Mouse (Mus musculus): ENCODE data around the gene Ikzf2.

The Ikzf2 gene

GRCm38 (mm10) chr1:69687076-69687991 is at the start of gene Ikzf2:
Ikzf2 (minus strand) TSS chr1:69687245.
- DNase-seq (ENCODE audit: low read depth, low spot score), result peak; percentile 73

DNA sequence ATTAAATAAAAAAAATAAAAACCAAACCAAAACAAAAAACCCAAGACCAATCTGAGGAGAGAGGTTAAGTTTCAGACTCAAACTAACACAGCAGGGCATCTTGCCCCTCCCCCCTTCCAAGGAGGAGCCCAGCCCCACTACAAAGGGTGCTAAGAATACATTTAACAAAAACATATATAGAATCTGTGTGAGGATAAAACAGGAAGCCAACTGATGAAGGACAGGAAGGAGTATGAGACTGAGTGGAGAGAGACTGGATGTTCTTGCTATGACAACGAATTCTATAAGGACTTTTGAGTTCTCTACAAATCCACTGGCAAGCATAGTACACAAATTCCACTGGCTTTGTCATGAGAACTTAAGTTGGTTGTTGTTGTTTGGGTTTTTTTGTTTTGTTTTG is 42.7 kb upstream of the Ikzf2 start:
- DNase-seq (ENCODE audit: low read depth, low spot score), result no peak

- DNase-seq (ENCODE audit: low read depth, low spot score), result no peak
Measured at GRCm38 (mm10) chr1:69729031-69729679, 42.1 kb upstream of the Ikzf2 start.

DNA sequence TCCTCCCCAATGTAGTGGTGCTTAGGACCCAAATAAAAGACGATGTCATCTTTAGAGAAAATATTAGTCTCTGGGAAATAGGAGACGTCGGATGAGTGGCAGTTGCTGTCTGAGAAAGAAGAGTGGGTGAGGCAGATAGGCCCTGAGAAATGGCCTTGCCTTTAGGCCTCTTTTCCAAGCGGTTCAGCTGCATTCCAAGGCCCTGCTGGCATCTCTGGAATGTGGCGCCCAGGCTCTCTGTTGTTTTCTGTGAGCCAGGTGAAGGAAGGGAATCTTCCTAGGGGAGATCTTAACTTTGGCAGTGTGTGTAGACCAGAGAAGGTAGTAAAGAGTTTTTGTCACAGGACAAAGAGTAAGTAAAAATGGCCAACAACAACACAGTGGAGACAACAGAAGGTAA is 40.9 kb upstream of the Ikzf2 start:
- no peak for DNase-seq (ENCODE audit: low read depth, low spot score)

GRCm38 (mm10) chr1:69717107-69717506 is 30.1 kb upstream of the Ikzf2 start:
- DNase-seq (ENCODE audit: low read depth, low spot score), result no peak

DNA sequence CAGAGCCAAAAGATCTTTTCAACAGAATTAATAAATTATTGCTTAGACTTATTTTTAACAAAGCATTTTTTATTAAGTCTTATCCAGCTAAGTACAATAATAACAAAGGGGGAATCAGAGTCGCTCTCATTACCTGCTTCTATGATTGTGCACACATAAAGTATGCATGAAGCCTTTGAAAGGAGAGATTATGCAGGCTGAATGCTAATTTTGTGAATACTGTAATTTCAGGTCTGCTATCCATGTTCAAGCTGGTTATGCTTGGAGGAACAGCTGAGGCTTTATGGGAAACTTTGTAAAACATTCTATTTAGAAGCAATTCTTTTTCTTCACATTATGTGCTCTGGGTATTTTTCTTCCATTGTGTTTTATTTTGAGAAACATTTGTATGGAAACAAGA is 21.5 kb upstream of the Ikzf2 start:
- DNase-seq (ENCODE audit: low read depth, low spot score), result no peak

DNA sequence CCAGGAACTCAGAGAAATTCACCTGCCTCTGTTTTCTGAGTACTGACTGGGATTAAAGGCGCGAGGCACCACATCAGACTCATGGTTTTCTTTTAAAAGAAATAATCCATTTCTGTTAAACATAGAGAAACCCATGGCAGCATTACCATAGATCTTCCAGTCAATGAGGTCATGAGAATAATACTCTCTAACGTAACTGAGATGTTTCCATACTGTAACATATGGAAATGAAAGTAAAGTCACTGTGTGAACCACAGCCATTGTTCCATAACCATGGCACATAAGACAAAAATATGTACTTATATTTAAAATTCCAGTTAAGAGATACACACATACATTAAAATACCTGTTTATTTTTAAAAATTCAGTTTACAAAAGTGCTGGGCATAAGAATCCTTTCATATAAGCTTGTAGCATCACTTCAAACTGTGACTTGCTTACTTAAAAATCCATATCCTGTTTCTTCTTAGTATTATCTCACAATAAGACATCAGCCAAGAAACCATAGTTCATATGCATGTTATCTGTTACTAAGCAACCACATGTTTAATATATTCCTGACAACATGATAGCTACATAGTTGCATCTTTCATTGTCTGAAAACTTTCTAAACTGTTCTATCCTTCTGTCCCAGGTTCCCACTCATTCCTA is 16.6 kb upstream of the Ikzf2 start:
- DNase-seq (ENCODE audit: low read depth, low spot score), result no peak

DNA sequence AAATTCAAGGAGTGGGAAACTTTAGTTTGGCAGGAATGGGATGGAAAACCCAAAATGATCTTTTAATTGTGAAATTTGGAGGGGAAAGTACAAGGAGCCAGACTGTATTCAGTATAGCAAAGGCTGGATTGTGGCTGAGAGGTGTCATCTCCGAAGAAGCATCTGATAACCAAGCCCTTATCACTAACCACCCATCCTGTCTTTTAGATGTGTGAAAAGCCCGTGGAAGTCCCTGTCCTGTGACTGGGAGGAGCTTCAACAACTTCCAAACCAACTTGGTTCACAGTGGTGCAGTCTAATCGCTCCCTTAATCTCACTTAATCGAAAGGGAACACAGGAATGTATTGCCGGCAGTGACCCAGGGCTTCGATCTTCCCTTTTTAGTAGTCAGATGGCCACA is 4.9 kb upstream of the Ikzf2 start:
- no peak for DNase-seq (ENCODE audit: low read depth, low spot score)

- DNase-seq (ENCODE audit: low read depth, low spot score), result peak; percentile 65
Measured at GRCm38 (mm10) chr1:69688961-69689360, 1.9 kb upstream of the Ikzf2 start.

DNA sequence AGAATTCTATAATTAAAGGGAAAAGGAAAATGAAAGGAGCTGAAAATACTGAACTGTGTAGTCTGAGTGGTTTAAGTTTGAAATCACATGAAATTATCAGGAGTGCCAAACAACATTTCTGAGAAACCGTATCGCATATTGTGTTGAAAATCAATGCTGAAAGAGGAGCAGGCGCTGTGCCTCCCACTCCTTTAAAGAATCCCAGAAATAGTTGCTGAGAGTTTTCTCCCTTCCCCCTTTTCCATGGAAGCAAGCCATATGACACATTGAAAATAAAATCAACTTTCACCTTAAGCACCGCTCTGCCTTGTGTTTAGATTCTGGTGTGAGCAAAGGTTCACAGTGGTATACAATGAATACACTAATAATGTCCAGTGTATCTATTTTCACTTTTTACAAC is 1.1 kb upstream of the Ikzf2 start:
- DNase-seq (ENCODE audit: low read depth, low spot score), result peak; percentile 8

DNA sequence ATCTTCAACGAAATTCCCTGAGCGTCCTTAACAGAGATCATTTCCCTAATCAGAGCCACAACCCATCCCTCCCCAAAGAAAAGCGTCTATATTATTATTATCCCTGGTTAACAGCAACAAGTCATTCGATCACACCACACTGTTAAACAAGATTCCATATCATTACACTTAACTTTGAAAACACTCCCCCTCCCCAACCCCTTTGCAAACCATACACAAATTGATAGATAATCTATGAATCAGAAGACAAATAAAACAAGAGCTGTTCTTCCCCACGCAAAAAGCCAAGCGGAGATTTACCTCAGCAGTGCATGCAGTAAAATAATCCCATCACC is 337 bp downstream of the Ikzf2 start:
- DNase-seq (ENCODE audit: low read depth, low spot score), result no peak

GRCm38 (mm10) chr1:69685890-69686490 is 1.1 kb downstream of the Ikzf2 start:
- DNase-seq (ENCODE audit: low read depth, low spot score), result peak; percentile 7

GRCm38 (mm10) chr1:69685049-69685889 is 1.8 kb downstream of the Ikzf2 start:
- DNase-seq (ENCODE audit: low read depth, low spot score), result no peak

GRCm38 (mm10) chr1:69684280-69685040 is 2.6 kb downstream of the Ikzf2 start:
- DNase-seq (ENCODE audit: low read depth, low spot score), result no peak

DNA sequence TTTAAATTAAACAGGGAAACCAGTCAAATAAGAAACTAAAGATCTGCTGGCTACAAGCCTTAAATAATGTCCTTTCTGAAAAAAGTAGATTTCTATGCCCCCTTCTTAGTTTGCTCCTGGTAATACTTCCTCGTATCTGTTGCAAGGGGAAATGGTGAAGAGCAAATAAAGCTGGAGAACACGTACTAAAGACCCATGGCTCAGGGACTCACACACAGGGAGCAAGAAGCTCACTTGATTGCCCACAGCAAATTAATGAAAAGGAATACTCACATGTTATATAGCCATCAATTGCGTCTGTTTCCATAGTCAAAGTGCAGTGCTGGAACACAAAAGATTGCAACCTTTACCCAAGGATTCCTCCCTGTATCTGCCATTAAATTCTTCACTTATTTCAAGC is 3.2 kb downstream of the Ikzf2 start:
- DNase-seq (ENCODE audit: low read depth, low spot score), result no peak

DNA sequence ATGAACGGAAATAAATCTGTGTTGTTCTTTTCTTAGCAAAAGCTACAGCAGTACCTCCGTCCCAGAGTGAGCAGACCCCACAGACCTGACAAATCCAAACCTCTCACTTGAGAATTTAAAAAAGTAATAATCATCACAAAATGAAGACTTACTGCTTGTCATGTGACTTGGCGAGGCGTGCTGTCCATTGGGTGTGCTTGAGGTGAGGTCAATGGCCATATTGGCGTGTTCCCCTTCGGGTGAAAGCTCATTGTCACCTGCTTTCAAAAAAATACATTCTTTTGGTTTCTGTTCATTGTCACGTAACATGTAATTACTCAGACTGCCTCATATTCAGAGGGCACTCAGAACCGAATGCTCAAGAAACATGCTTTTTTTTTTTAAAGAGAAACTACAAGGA is 4.0 kb downstream of the Ikzf2 start:
- DNase-seq (ENCODE audit: low read depth, low spot score), result no peak

- no peak for DNase-seq (ENCODE audit: low read depth, low spot score)
Measured at GRCm38 (mm10) chr1:69682261-69682660, 4.8 kb downstream of the Ikzf2 start.

GRCm38 (mm10) chr1:69681003-69681402 is 6.0 kb downstream of the Ikzf2 start:
- no peak for DNase-seq (ENCODE audit: low read depth, low spot score)

DNA sequence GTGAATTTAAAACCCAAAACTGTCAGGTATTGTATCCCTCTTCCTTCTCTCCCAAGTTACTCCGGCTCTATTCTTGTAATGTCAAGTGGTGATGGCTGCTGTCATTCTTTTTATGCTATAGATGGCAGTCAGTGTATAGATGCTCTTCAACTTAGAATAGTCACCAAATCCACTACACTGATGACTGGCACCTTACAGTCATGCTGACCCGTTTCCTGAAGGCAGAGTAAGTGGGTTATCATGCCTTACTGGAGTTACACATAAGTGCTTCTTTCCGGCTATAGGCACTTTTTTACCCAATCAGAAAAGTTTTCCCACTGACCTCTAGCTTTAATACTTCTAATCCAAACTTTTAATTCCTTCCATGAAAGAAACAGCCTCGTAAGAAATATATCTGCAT is 6.5 kb downstream of the Ikzf2 start:
- DNase-seq (ENCODE audit: low read depth, low spot score), result no peak

DNA sequence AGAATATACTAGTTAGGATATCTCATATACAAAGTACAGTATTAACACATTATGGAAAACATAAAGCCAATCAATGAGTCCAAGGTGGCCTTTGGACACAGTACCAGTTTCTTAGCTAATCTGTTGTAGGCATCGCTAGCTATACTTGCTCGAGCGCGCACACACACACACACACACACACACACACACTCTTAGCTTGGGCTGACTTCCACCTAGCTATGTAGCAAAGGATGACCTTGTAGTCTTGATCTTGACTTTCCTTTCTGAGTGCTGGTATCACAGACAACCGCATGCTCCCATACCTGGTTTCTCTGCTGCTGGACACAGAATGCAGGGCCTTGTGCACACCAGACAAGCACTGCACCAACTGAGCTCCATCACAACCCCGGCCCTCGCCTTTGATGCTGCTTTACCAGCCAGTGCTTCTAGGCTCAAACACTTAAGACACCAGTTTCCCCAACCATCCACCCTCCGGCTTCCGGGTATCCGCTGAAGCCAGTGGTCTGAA is 17.1 kb downstream of the Ikzf2 start:
- DNase-seq (ENCODE audit: low read depth, low spot score), result no peak

Data from skeletal muscle tissue, adult 2 months (tissue).